Mouse (Mus musculus): ENCODE data around the gene Tmub2.

DNA sequence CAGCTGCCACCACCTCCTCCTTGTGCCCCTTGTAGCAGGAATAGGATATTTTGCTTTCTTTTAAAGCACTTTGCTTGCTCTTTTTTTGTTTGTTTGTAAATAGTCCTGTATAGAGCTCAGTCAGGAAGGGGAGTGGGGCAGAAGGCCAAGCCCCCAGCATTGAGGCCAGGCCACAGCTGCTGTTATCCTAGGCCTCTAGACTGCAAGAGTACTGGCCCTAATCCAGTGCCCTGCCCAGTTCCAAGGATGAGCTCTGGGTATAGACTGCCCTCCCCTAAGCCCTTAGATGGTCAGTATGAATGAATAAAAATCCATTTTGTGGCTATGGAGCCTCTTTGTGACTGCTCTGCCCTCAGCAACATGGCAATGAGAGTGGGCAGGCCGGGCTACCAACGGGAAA is 4.2 kb downstream of the Tmub2 start:
- TF ChIP-seq GATA1 (IDR thresholded peaks at IDR 0.05; ENCODE audit: low read length) (no peak), TAL1 (IDR thresholded peaks at IDR 0.05; ENCODE audit: low read length) (no peak)

Measured in erythroblast, embryonic 14.5 days (primary cell).